Mouse (Mus musculus) skeletal muscle tissue, postnatal 0 days (tissue): ENCODE measurements around the gene AW549877. TPM values are rescaled to one million over a fixed set of nuclear protein-coding genes. Genes with fewer than 3 reads are reported as not detected.

ENCODE experiments used
- polyA plus RNA-seq: library from polyadenylated mRNA; unstranded; fragments of >200 nt; fragmentation: Nextera tagmentation; extraction: Ambion mirVana; gene quantifications from 2 replicates; pipeline ENCODE4 v1.2.1, GENCODE M21; 2015

AW549877 gene
- 10.9 and 12.0 TPM in 2 replicates for polyA plus RNA-seq

GRCm38 (mm10) chr15:3995448-3996266 lies at the start of gene AW549877:
Gene AW549877, minus strand, starts transcription at chr15:3995744.

GRCm38 (mm10) chr15:4026231-4026773 lies 30.8 kb upstream of the AW549877 start, which contains the start of gene Oxct1:
Gene Oxct1, plus strand, starts transcription at chr15:4026383.

GRCm38 (mm10) chr15:3979061-3979848 lies 16.3 kb downstream of the AW549877 start, which contains the start of gene Fbxo4:
Gene Fbxo4, minus strand, starts transcription at chr15:3979573.

Other genes starting within 250 kb of the AW549877 start
- 8.2 and 12.6 TPM in 2 replicates for gene Fbxo4, start 16.2 kb downstream of the AW549877 start, polyA plus RNA-seq
- gene Oxct1, start 30.6 kb upstream of the AW549877 start, polyA plus RNA-seq = 191 and 193 TPM in 2 replicates